Mouse (Mus musculus): ENCODE data around the gene Zfp771. TPM values are rescaled to one million over a fixed set of nuclear protein-coding genes. Genes with fewer than 3 reads are reported as not detected.

Gene Zfp771
- polyA plus RNA-seq, 1 experiment from 2014 or later, result 54.7 TPM

DNA sequence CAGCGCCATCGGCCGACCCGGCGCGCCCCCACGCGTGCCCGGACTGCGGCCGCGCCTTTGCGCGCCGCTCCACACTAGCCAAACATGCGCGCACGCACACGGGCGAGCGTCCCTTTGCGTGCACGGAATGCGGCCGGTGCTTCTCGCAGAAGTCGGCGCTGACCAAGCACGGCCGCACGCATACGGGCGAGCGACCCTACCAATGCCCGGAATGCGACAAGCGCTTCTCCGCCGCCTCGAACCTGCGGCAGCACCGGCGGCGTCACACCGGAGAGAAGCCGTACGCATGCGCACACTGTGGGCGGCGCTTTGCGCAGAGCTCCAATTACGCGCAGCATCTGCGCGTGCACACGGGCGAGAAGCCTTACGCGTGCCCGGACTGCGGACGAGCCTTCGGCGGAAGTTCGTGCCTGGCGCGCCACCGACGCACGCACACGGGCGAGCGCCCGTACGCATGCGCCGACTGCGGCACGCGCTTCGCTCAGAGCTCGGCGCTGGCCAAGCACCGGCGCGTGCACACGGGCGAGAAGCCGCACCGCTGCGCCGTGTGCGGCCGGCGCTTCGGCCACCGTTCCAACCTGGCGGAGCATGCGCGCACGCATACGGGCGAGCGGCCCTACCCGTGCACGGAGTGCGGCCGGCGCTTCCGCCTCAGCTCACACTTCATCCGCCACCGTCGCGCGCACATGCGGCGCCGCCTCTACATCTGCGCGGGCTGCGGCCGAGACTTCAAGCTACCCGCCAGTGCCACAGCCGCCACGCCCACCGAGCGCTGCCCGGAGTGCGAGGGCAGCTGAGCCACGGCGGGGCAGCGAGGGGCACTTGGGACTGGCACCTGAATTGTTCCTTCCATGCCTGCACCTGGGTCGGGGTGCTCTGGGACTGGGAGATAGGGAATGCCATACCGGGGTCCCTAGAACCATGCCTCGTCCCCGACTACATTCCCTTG is 10.0 kb downstream of the Zfp771 start:
- H3K4me1 ChIP-seq (ENCODE audit: insufficient read depth), result no peaks in the 10 kb centered on the region
- no peak for TF ChIP-seq CTCF (IDR thresholded peaks at IDR 0.05; ENCODE audit: low read depth)
- H3K4me3 ChIP-seq (ENCODE audit: low read depth, low read length), result peak overlapping the region; percentile 58
- 1% methylated on average over 136 of the region's 136 CpGs for WGBS
- DNase-seq, result peak; percentile 100
- H3K27me3 ChIP-seq (ENCODE audit: insufficient read depth, low read length), result no peaks in the 10 kb centered on the region
- peak; percentile 94 for ATAC-seq (ENCODE audit: insufficient read depth)
- peaks cover 46% of the 10 kb centered on the region for H3K36me3 ChIP-seq (ENCODE audit: insufficient read depth)
- peak overlapping the region; percentile 70 for H3K9ac ChIP-seq
- peak overlapping the region; percentile 82 for H3K27ac ChIP-seq (ENCODE audit: low read depth)
- no peaks in the 10 kb centered on the region for H3K9me3 ChIP-seq (ENCODE audit: low read depth, low read length)
- peak overlapping the region; percentile 90 for H3K4me2 ChIP-seq

DNA sequence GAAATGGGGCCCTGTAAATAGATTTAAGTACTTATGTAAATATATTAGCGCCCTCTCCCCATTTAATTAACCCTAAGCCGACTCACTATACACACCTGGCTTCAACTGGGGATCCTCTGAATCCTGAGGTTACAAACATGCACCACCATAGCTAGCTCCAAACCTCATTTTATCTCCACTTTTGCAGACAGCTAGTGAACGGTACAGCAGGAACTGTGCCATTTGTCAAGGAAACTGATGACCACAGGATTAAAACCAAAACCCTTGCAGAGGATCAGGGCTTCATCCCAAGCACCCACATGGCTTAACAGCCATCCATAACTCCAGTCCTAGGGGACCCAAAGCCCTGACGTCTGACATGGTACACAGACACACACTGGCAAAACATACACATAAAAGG is 10.9 kb downstream of the Zfp771 start:
- 14% methylated on average over 4 of the region's 4 CpGs for WGBS
- H3K4me1 ChIP-seq (ENCODE audit: insufficient read depth), result no peaks in the 10 kb centered on the region; the same call in 1 of the 2 replicates
- H3K4me2 ChIP-seq, result peak overlapping the region; percentile 90

DNA sequence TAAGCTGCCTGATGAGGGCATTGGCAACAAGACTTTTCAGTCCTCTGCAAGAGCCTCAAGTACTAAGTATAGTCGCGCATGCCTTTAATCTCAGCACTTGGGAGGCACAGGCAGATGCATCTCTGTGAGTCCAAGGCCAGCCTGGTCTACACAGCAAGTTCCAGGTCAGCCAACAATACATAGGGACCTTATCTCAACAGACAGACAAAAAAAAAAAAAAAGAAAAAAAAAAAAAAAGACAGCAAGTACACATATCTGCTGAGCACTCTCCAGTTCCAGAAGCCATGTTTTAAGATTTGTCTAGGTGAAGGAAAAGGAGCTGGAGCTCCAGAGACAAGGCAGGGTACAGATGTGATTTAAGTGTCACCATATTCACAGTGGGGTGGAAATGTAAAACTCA is 11.9 kb downstream of the Zfp771 start:
- Histone ChIP-seq H3K27ac (ENCODE audit: low read depth) (no peak overlapping the region), H3K9ac (no peak overlapping the region), H3K4me2 (no peak overlapping the region), H3K27me3 (ENCODE audit: insufficient read depth, low read length) (no peaks in the 10 kb centered on the region), H3K4me1 (ENCODE audit: insufficient read depth) (no peaks in the 10 kb centered on the region; the same call in 1 of the 2 replicates), H3K36me3 (ENCODE audit: insufficient read depth) (peaks cover 31% of the 10 kb centered on the region), H3K9me3 (ENCODE audit: low read depth, low read length) (no peaks in the 10 kb centered on the region), H3K4me3 (ENCODE audit: low read depth, low read length) (no peak overlapping the region)
- WGBS, result 79% methylated on average over 2 of the region's 2 CpGs
- DNase-seq (no peak), ATAC-seq (ENCODE audit: insufficient read depth) (no peak)
- no peak for TF ChIP-seq CTCF (IDR thresholded peaks at IDR 0.05; ENCODE audit: low read depth)

More for the DNA sequence above, 10.9 kb downstream of the Zfp771 start:
- Histone ChIP-seq H3K27ac (ENCODE audit: low read depth) (0 out of 2 replicates have a peak overlapping the region, but pooled peaks have one; percentile 82), H3K9me3 (ENCODE audit: low read depth, low read length) (no peaks in the 10 kb centered on the region), H3K27me3 (ENCODE audit: insufficient read depth, low read length) (no peaks in the 10 kb centered on the region), H3K4me3 (ENCODE audit: low read depth, low read length) (peak overlapping the region; percentile 58), H3K36me3 (ENCODE audit: insufficient read depth) (peaks cover 37% of the 10 kb centered on the region), H3K9ac (peak overlapping the region; percentile 70; the same call in 1 of the 2 replicates)
- ATAC-seq (ENCODE audit: insufficient read depth) (no peak), DNase-seq (no peak)
- TF ChIP-seq CTCF (IDR thresholded peaks at IDR 0.05; ENCODE audit: low read depth), result no peak

DNA sequence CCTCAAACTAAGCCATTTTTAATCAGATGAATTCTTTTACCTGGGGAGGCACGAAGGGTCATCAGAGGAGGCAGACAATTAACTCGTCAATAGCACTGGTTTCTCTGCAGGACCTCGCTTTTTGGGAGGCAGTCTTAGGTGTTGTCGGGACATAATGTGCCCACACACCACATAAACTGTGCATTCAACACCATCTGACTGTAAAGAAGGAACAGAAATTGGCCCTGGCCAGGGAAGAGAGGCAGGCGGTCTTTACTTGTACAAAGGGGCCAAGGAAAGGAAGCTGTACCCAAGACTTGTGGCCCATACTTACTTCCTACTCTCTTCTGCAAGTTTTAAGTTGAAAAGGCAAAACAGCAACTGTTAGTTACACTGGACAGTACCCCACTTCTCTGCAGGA is 12.4 kb downstream of the Zfp771 start:
- no peak for TF ChIP-seq CTCF (IDR thresholded peaks at IDR 0.05; ENCODE audit: low read depth)
- Histone ChIP-seq H3K36me3 (ENCODE audit: insufficient read depth) (peaks cover 28% of the 10 kb centered on the region), H3K4me1 (ENCODE audit: insufficient read depth) (no peaks in the 10 kb centered on the region; the same call in 1 of the 2 replicates), H3K4me2 (no peak overlapping the region), H3K9ac (no peak overlapping the region), H3K9me3 (ENCODE audit: low read depth, low read length) (no peaks in the 10 kb centered on the region), H3K4me3 (ENCODE audit: low read depth, low read length) (no peak overlapping the region), H3K27ac (ENCODE audit: low read depth) (no peak overlapping the region), H3K27me3 (ENCODE audit: insufficient read depth, low read length) (no peaks in the 10 kb centered on the region)
- WGBS, result 81% methylated on average over 5 of the region's 5 CpGs
- DNase-seq, result no peak
- no peak for ATAC-seq (ENCODE audit: insufficient read depth)

DNA sequence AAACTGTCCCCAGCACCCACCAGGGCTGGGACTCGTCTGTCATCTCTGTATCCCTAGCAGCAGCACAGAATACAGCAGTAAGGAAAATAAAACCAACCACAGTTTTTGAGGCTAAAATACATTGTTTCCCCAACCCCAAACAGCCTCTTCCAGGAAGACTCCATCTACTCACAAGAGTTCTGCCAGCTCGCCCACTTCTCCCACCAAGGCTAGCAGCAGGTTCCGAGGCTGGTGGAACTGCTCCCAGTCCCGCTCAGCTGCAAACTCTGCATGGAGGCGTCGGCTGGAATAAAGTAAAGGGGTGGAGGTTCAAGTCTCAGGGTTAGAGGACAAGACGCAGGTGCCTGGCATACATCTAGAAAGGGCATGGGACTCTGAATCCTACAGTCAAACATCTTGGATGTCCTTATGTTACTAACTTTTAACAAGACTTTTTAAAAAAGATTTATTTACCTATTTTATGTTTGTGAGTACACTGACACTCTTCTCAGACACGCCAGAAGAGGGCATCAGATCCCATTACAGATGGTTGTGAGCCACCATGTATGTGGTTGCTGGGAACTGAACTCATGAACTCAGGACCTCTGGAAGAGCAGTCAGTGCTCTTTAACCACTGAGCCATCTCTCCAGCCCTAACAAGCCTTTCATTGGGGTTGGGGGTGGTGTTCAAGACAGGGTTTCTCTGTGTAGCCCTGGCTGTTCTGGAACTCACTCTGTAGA is 15.3 kb downstream of the Zfp771 start:
- Histone ChIP-seq H3K9me3 (ENCODE audit: low read depth, low read length) (no peaks in the 10 kb centered on the region), H3K4me2 (peak overlapping the region; percentile 82), H3K9ac (no peak overlapping the region), H3K27ac (ENCODE audit: low read depth) (no peak overlapping the region), H3K27me3 (ENCODE audit: insufficient read depth, low read length) (no peaks in the 10 kb centered on the region), H3K4me3 (ENCODE audit: low read depth, low read length) (peak overlapping the region; percentile 69), H3K36me3 (ENCODE audit: insufficient read depth) (peaks cover 21% of the 10 kb centered on the region), H3K4me1 (ENCODE audit: insufficient read depth) (no peaks in the 10 kb centered on the region; the same call in 1 of the 2 replicates)
- ATAC-seq (ENCODE audit: insufficient read depth) (no peak), DNase-seq (no peak)
- 65% methylated on average over 8 of the region's 8 CpGs for WGBS
- TF ChIP-seq CTCF (IDR thresholded peaks at IDR 0.05; ENCODE audit: low read depth), result no peak

DNA sequence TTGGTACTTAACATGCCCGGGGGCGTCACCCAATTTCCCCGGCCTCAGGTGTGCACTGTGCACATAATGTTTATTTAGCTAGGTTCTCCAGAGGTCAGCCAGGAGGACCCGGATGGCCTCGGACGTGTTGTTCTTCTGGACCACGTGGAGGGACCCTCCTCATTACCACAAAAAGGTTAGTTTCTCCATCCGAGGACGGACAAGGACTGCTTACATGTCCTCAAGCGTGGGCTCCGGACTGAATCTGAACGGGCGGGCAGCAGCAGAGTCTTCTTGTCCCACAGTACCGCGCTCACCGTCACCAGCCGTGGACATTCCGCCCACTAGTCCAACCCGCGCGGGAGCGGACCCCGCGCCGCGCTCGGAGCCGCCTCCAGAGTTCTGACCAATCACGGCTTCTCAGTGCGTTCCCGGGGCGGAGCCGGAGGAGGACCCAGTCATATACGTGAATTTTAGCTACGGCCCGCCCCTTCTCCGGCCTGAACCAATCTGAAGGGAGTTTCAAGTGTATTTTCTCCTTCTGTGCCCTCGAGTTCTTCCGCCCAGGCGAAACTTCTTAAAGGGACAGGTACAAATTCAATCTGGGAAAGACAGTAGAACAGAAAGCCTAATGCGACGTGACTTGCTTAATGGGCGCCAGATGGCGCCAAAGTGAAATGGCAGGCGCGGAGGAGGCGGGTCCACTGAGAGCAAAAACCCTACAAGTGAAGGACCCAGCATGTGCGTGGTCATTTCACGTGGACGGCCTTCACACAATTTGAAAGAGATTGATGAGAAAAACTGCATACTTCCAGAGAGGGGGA is 16.4 kb downstream of the Zfp771 start, which contains the start of gene Dctpp1:
TSS of gene Dctpp1 (minus strand) at position 401 of the 803 bp plus-strand sequence.
- Histone ChIP-seq H3K36me3 (ENCODE audit: insufficient read depth) (peaks cover 20% of the 10 kb centered on the region), H3K4me3 (ENCODE audit: low read depth, low read length) (peak within 1 kb of the TSS; percentile 69), H3K9me3 (ENCODE audit: low read depth, low read length) (no peaks in the 10 kb centered on the region), H3K9ac (peak within 1 kb of the TSS; percentile 77), H3K4me2 (peak within 1 kb of the TSS; percentile 82), H3K27me3 (ENCODE audit: insufficient read depth, low read length) (no peaks in the 10 kb centered on the region), H3K4me1 (ENCODE audit: insufficient read depth) (no peaks in the 10 kb centered on the region; the same call in 1 of the 2 replicates), H3K27ac (ENCODE audit: low read depth) (peak within 1 kb of the TSS; percentile 50; the same call in 1 of the 2 replicates)
- WGBS, result under 1% methylated on average over 50 of the region's 50 CpGs
- DNase-seq (peak; percentile 99), ATAC-seq (ENCODE audit: insufficient read depth) (peak; percentile 98)
- peak; percentile 82 for TF ChIP-seq CTCF (IDR thresholded peaks at IDR 0.05; ENCODE audit: low read depth)
